Mouse (Mus musculus): ENCODE measurements at regions not wholly inside any gene's neighbourhood (a gene's known extent, or its start where the extent isn't known, plus 50 kb on each side); places are given as distances from the start of the nearest gene placed in this dataset.

DNA sequence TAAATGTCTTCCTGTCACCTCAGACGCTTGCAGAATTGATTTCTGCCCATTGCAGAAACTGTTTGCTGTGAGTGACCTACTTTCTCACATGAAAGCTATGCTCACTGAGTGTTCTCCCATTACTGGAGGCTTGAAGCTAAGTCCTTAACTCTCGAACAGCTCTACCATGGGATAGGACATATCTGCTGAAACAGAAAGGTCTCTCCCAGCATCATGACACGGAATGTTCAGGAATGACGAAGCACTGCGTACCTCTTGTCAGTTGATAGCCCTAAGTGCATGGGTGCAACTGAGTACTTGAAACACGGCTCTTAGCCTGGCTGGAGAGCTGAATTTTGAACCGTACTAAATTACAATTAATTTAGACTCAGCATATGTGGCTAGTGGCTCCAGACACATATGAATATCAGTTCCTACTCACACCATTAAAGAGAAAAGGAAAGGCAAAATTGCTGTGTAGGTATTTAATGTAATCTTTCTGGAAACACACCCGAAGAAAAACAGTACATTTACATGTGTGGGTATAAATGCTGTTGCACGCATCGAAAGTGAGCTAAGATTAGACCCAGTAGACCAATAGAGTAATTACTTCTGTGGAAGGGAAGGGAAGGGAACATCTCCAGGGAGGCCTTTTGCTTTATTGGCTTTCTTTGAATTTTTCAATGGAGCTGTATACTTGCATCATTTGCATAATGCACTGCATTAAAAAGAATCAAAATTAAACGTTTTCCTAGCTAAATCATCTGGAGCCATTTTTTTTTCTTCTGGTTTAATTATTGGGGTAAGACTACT, 97.6 kb upstream of the Fhl2 start:
- no peaks in the 10 kb centered on the region for H3K9me3 ChIP-seq (replicated peaks; ENCODE audit: insufficient read depth, low read length)
- H3K79me2 ChIP-seq (ENCODE audit: control insufficient read depth, insufficient read depth, low read length, poor library complexity), result no peaks in the 10 kb centered on the region
- no peak overlapping the region for H3K27ac ChIP-seq (ENCODE audit: control insufficient read depth, low read depth, low read length)
- H3K27me3 ChIP-seq (ENCODE audit: control insufficient read depth in 1 of 2, insufficient read depth in 2 of 2, low read length in 2 of 2), result no peaks in the 10 kb centered on the region
- no peaks in the 10 kb centered on the region for H3K36me3 ChIP-seq (ENCODE audit: control insufficient read depth in 1 of 2, insufficient read depth in 2 of 2, low read length in 2 of 2)
- no peaks in the 10 kb centered on the region for H3K4me1 ChIP-seq (ENCODE audit: control insufficient read depth in 1 of 2, insufficient read depth in 2 of 2, low read length in 2 of 2)
- TF ChIP-seq EP300 (IDR thresholded peaks at IDR 0.05; ENCODE audit: low read depth in 1 of 2, low read length in 2 of 2) (no peak), POLR2A (IDR thresholded peaks at IDR 0.05; ENCODE audit: control insufficient read depth in 1 of 2, insufficient read depth in 1 of 2, low read depth in 1 of 2, low read length in 2 of 2, poor library complexity in 1 of 2) (no peak), KAT2A (conservative IDR thresholded peaks at IDR 0.05; ENCODE audit: low read depth, low read length) (no peak), NELFE (IDR thresholded peaks at IDR 0.05; ENCODE audit: low read depth, low read length) (no peak), MYB (IDR thresholded peaks at IDR 0.05; ENCODE audit: low read depth, low read length) (no peak), ZC3H11A (IDR thresholded peaks at IDR 0.05; ENCODE audit: low read depth, low read length) (no peak), GATA1 (IDR thresholded peaks at IDR 0.05; ENCODE audit: low read depth, low read length) (no peak), HCFC1 (IDR thresholded peaks at IDR 0.05; ENCODE audit: low read depth, low read length) (no peak), MEF2A (IDR thresholded peaks at IDR 0.05; ENCODE audit: extremely low read depth, insufficient replicate concordance, low read depth, low read length, poor library complexity, severe bottlenecking) (no peak), TCF12 (IDR thresholded peaks at IDR 0.05; ENCODE audit: low read depth, low read length) (no peak), GABPA (IDR thresholded peaks at IDR 0.05; ENCODE audit: low read depth, low read length) (no peak), TBP (IDR thresholded peaks at IDR 0.05; ENCODE audit: low read depth, low read length) (no peak), BHLHE40 (IDR thresholded peaks at IDR 0.05; ENCODE audit: borderline replicate concordance, low read depth, low read length) (no peak), POLR2AphosphoS2 (IDR thresholded peaks at IDR 0.05; ENCODE audit: low read length) (no peak), ETS1 (IDR thresholded peaks at IDR 0.05; ENCODE audit: low read depth, low read length) (no peak), ZKSCAN1 (IDR thresholded peaks at IDR 0.05; ENCODE audit: low read depth, low read length) (no peak), MAFK (IDR thresholded peaks at IDR 0.05; ENCODE audit: borderline replicate concordance, low read depth, low read length) (no peak), JUND (IDR thresholded peaks at IDR 0.05; ENCODE audit: low read depth, low read length) (no peak), E2F4 (IDR thresholded peaks at IDR 0.05; ENCODE audit: borderline replicate concordance, low read depth, low read length) (no peak)
- DNase-seq (ENCODE audit: low read depth, low spot score), result no peak
- no peak overlapping the region for H3K4me3 ChIP-seq (ENCODE audit: control insufficient read depth in 1 of 2, insufficient read depth in 1 of 2, low read depth in 2 of 2, low read length in 2 of 2)
- H3K9ac ChIP-seq (ENCODE audit: control insufficient read depth, low read depth, low read length, poor library complexity, severe bottlenecking), result no peak overlapping the region

DNA sequence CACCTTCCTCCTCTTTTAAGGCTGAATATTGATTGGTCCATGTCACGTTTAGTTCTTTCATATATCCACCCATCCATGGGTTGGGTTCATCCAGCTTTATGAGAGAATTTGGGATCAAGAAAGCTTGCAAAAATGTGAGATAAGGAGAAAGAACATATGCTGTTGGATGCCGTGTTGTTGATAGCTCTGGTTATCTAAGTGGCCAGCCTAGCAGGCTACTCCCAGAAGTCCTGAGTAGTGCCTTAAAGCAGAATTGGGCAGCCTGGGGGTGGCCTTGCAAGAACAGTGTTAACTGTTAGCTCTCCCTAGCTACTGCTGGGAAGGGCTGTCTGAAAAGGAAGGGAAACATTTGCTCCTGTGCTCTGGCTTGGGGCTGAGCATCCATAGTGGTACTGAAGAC, 100.8 kb upstream of the Fhl2 start:
- Histone ChIP-seq H3K9ac (ENCODE audit: control insufficient read depth, low read depth, low read length, poor library complexity, severe bottlenecking) (no peak overlapping the region), H3K4me3 (ENCODE audit: control insufficient read depth in 1 of 2, insufficient read depth in 1 of 2, low read depth in 2 of 2, low read length in 2 of 2) (no peak overlapping the region), H3K36me3 (ENCODE audit: control insufficient read depth in 1 of 2, insufficient read depth in 2 of 2, low read length in 2 of 2) (no peaks in the 10 kb centered on the region), H3K79me2 (ENCODE audit: control insufficient read depth, insufficient read depth, low read length, poor library complexity) (no peaks in the 10 kb centered on the region), H3K9me3 (replicated peaks; ENCODE audit: insufficient read depth, low read length) (no peaks in the 10 kb centered on the region), H3K4me1 (ENCODE audit: control insufficient read depth in 1 of 2, insufficient read depth in 2 of 2, low read length in 2 of 2) (peaks cover 0 to 11% of the 10 kb centered on the region in 2 experiments; a peak in 2 of 4 replicates), H3K27me3 (ENCODE audit: control insufficient read depth in 1 of 2, insufficient read depth in 2 of 2, low read length in 2 of 2) (no peaks in the 10 kb centered on the region), H3K27ac (ENCODE audit: control insufficient read depth, low read depth, low read length) (no peak overlapping the region)
- TF ChIP-seq MEF2A (IDR thresholded peaks at IDR 0.05; ENCODE audit: extremely low read depth, insufficient replicate concordance, low read depth, low read length, poor library complexity, severe bottlenecking) (no peak), JUND (IDR thresholded peaks at IDR 0.05; ENCODE audit: low read depth, low read length) (no peak)
- DNase-seq (ENCODE audit: low read depth, low spot score), result no peak
